Mouse (Mus musculus) small intestine, adult 2 months (tissue): ENCODE measurements at regions not wholly inside any gene's neighbourhood (a gene's known extent, or its start where the extent isn't known, plus 50 kb on each side); places are given as distances from the start of the nearest gene placed in this dataset.

Experiments used
- H3K27ac ChIP-seq: fragments of 200-500 bp; 2 replicates; pipeline ENCODE4 v1.5.1; 2012; ENCODE audit warnings: low read depth, low read length, control low read depth, inconsistent platforms; ENCODE audit not compliant: insufficient read depth
- H3K27me3 ChIP-seq: fragments of 200-500 bp; 2 replicates; pipeline ENCODE4 v1.6.1; 2012; ENCODE audit warnings: mild to moderate bottlenecking, moderate library complexity, low read length, inconsistent platforms; ENCODE audit not compliant: control insufficient read depth, insufficient read depth
- H3K36me3 ChIP-seq: fragments of 200-500 bp; 2 replicates; pipeline ENCODE4 v1.6.1; 2012; ENCODE audit warnings: mild to moderate bottlenecking, low read length, control low read depth, inconsistent platforms; ENCODE audit not compliant: control insufficient read depth, insufficient read depth
- H3K4me1 ChIP-seq: fragments of 200-500 bp; 2 replicates; pipeline ENCODE4 v1.6.1; 2012; ENCODE audit warnings: low read length, inconsistent platforms, mixed read lengths; ENCODE audit not compliant: control insufficient read depth, insufficient read depth, insufficient read length
- H3K4me3 ChIP-seq: fragments of 200-500 bp; 2 replicates; pipeline ENCODE4 v1.5.1; 2012; ENCODE audit warnings: low read depth, mild to moderate bottlenecking, control low read depth, inconsistent platforms, low read length, moderate library complexity
- CTCF ChIP-seq: fragments of 200-500 bp; IDR thresholded peaks from 2 replicates; pipeline ENCODE4 v1.5.1; 2012; ENCODE audit warnings: low read depth, mild to moderate bottlenecking, control low read depth, inconsistent platforms, low read length, moderate library complexity, mixed read lengths; ENCODE audit not compliant: insufficient replicate concordance, insufficient read length; ENCODE audit errors: extremely low read depth
- POLR2A ChIP-seq: fragments of 200-500 bp; IDR thresholded peaks from 2 replicates; pipeline ENCODE4 v1.6.1; 2012; ENCODE audit warnings: low read depth, mild to moderate bottlenecking, control low read depth, inconsistent platforms, low read length, moderate library complexity
- WGBS: fragments of 180-500 bp; shearing (Covaris S2); methylation state at CpG from one replicate; pipeline ENCODE4 v1.1.7; 2018; 5-methylcytosine and 5-hydroxymethylcytosine counted together

DNA sequence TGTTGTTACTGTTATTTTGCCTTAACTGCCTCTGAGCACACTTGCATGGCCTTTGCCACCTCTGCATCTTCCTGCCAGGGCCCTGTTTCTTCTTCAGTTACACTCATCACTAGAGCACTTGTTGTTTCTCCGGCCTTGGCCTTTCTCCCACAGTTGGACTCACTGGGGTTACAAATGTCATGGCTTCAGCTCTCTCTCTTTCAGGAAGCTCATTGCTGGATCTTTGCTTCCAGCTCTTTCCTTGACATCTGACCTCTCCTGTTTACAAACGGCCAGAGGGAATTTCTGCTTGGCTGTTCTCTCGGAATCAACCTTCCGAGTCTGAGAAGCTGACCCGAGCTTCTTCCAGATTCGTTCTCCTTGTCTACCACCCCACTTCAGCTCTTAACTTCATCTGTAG lies 146.6 kb upstream of the Adamts3 start:
- WGBS, result 65% methylated on average over 6 of the region's 6 CpGs

DNA sequence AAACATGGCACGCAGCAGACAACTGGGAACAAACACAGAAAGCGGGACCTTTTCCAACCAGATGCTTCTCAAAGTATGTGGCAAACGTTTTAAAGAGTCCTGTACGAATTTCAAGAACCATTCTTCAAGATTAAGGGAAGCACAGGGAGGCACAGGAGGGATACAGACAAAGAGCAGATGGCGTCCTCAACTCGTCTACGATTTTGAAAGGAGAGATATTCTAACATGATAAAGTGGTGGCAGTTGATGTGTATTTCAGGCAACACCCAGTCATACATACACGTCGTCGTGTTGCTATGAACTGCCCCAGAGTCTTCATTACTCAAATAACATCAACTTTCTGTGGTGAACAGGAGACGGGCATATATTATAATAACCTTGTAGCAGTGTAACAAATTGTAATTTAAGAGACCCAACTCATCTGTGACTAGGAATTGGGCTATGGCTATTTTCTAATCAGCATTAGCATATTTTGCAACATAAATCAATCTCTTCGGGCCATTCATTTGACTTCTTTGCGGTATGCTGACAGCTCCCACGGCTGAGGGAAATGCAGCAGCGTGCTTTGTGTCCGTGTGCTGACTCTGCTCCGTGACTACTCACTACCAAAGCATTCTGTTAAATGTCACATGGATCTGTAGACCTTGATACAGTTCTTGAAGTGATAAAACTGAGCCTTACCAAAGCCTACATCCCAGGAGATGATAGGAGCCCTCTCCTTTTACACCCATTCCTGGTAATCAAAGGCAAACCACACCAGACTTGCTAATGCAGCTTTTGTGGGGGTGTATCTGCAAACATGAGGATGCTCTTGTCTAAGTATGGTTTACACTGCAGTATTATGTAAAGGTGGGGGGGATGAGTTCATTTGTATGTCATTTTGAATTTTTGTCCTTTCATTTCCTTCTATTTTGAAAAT lies 144.0 kb upstream of the Adamts3 start:
- Histone ChIP-seq H3K4me3 (no peak overlapping the region), H3K36me3 (no peaks in the 10 kb centered on the region), H3K27me3 (no peaks in the 10 kb centered on the region), H3K4me1 (no peaks in the 10 kb centered on the region), H3K27ac (no peak overlapping the region)
- TF ChIP-seq CTCF, result no peak
- TF ChIP-seq POLR2A, result no peak
- WGBS, result 73% methylated on average over 17 of the region's 17 CpGs

More for the DNA sequence above, 146.6 kb upstream of the Adamts3 start:
- no peak for TF ChIP-seq POLR2A
- TF ChIP-seq CTCF, result no peak
- Histone ChIP-seq H3K4me3 (no peak overlapping the region), H3K27ac (no peak overlapping the region), H3K27me3 (no peaks in the 10 kb centered on the region), H3K4me1 (no peaks in the 10 kb centered on the region), H3K36me3 (no peaks in the 10 kb centered on the region)

DNA sequence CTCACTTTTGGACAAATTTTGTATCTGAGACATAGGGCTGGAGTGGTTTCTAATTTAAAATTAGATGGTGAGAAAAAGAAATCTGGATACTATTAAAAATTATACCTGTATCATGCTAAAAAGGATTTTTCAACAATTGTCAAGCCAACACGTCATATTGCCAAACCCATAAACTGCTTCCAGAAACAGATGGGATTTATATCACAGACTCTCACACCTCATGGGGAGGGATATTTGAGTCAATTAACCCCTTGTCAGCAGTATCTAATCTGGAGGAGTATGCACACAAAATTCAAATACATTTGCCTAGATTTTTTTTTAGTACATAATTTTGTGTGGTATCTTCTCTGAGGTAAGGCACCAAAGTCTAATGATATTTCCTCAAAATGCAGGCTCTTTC lies 138.3 kb upstream of the Adamts3 start:
- WGBS, result 84% methylated on average over 1 of the region's 1 CpGs
- Histone ChIP-seq H3K27me3 (no peaks in the 10 kb centered on the region), H3K27ac (no peak overlapping the region), H3K36me3 (no peaks in the 10 kb centered on the region), H3K4me1 (no peaks in the 10 kb centered on the region), H3K4me3 (no peak overlapping the region)
- TF ChIP-seq POLR2A (no peak), CTCF (no peak)

DNA sequence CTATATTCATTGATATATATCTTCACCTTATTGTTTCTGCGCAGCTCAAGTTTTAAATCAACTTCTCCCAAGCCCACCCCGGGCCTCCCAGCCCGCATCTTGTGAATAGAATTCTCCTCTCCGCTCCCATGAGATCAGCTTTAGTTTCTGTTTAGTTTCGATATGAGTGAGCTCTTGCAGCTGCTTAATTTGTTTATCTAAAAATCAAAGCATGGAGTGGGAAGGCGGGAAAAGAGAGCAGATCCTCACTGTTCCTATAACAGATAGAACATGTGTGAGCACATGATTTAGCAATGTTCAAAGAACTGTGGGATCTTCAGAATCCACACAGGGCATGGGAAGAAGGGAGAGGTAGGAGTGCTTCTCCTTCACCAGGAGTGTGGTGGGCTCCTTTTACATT lies 117.6 kb upstream of the Adamts3 start:
- Histone ChIP-seq H3K27ac (no peak overlapping the region), H3K36me3 (no peaks in the 10 kb centered on the region), H3K27me3 (no peaks in the 10 kb centered on the region), H3K4me1 (no peaks in the 10 kb centered on the region), H3K4me3 (no peak overlapping the region)
- 63% methylated on average over 6 of the region's 6 CpGs for WGBS
- TF ChIP-seq POLR2A (no peak), CTCF (no peak)

DNA sequence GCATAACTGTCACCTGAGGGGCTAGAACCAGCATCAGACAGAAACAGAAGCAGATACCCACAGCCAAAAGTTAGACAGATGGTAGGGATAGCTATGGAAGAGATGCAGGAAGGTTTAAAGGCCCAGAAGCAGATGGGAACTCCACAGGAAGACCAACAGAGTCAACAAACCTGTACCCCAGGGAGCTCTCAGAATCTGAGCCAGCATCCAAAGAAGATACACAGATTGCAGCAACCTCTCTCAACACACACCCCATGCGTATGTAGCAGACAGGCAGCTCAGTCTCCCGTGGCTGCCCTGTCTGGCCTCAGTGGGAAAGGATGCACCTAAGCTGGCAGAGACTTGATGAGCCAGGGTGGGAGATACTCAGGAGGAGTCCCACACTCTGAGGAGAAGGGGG lies 108.4 kb upstream of the Adamts3 start:
- WGBS, result 78% methylated on average over 2 of the region's 2 CpGs
- no peak for TF ChIP-seq CTCF
- no peak for TF ChIP-seq POLR2A
- H3K4me3 ChIP-seq, result no peak overlapping the region
- no peaks in the 10 kb centered on the region for H3K36me3 ChIP-seq
- H3K27ac ChIP-seq, result no peak overlapping the region
- H3K4me1 ChIP-seq, result no peaks in the 10 kb centered on the region
- no peaks in the 10 kb centered on the region for H3K27me3 ChIP-seq

DNA sequence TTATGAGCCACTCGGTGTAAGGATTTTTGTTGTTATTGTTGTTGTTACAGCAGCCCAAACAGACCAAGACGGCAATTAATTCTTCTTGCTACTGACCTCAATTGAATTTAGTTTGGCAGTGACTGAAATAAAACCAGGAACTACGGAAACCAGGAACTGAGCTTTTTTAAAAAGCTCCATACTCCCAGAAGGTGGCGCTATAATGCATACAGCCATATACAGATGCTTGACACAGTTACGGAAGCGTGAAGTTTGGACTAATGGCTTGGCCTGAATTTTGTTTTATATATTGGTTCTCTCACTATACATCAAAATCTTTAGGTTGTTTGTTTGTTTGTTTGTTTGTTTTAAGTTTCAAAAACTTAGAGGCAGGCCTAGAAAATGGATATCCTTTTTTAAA lies 98.5 kb upstream of the Adamts3 start:
- 50% methylated on average over 6 of the region's 6 CpGs for WGBS
- Histone ChIP-seq H3K27me3 (no peaks in the 10 kb centered on the region), H3K4me3 (no peak overlapping the region), H3K4me1 (no peaks in the 10 kb centered on the region), H3K27ac (no peak overlapping the region), H3K36me3 (no peaks in the 10 kb centered on the region)
- TF ChIP-seq POLR2A (no peak), CTCF (no peak)

DNA sequence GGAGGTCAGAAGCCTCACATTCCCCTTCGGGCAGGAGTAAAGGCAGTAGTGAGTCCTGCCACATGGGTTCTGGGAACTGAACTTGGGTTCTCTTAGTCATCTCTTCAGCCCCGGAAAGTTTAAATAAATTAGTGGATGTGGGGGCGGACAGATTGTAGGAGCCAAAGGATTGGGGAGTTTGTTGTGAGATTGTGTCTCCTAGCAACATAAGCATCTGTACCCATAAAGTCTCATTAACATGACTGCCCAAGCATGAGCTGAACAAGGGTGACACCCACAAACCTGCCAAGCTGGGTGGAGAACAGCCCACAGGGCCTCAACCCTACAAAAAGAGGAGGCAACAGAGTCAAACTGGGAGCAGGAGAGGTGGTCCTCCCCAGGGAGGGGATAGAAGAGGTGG lies 97.1 kb upstream of the Adamts3 start:
- TF ChIP-seq CTCF, result no peak
- no peak for TF ChIP-seq POLR2A
- no peaks in the 10 kb centered on the region for H3K27me3 ChIP-seq
- 70% methylated on average over 3 of the region's 3 CpGs for WGBS

More for the DNA sequence above, 97.1 kb upstream of the Adamts3 start:
- no peaks in the 10 kb centered on the region for H3K36me3 ChIP-seq
- no peaks in the 10 kb centered on the region for H3K4me1 ChIP-seq
- no peak overlapping the region for H3K27ac ChIP-seq
- H3K4me3 ChIP-seq, result no peak overlapping the region
